Comparison of ENCODE assay signal across 8 mouse cellular contexts in the genomic region with DNA sequence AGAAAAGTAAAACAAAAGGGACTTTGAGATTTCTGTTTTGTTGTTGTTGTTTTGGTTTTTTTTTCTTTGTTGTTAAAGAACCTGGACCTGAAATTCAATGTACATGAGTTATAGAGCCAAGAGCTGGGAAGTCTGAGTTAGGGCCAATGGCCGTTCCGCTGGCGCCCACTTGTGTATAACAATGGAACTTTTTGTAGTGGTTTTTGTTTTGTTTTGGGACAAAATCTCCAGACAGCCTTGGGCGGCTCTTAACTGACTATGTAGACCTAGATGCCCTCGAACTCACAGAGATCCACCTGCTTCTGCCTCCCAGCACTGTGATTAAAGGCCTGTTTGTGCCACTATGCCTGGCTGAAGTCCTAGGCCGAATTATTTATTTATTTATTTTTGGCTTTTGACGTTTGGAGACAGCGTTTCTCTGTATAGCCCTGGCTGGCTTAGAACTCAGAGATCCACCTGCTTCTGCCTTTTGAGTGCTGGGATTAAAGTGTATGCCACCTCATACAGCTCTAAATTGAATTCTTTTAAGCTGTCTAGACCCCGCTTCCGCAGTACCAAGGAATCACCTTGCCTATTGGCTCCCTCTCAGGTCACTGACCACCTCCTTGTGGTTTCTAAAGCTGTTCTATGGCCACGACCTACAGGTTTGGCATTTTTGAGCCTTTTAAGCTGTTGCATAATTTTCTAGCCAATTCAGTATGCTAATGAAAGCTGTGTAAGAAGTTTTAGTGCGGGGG. TPM values are rescaled to one million over a fixed set of nuclear protein-coding genes. Genes with fewer than 3 reads are reported as not detected.
DNase-seq lines count a peak whose midpoint lies in the region; ATAC-seq lines count a peak whose summit lies in the region.

No protein-coding gene starts in this region.

- no peak overlapping the region for H3K4me3 ChIP-seq in embryonic facial prominence, embryonic 11.5 days (ENCODE audit: low read depth, low read length)

- intact Hi-C loops in heart, postnatal 10 days (cut with DNase I): loop anchor here (5.0 kb wide), 1 partner anchor 415 kb away; no protein-coding TSS in a partner anchor

- DNase-seq in adrenal gland, adult (ENCODE audit: inconsistent age in 2 of 2, low spot score in 1 of 2): peak; percentile 54 to 89
- no peak for DNase-seq in adrenal gland, adult 8-10 months
- DNase-seq in adrenal gland, adult 2 months: peak; percentile 66
- DNase-seq in embryonic facial prominence, embryonic 11.5 days (ENCODE audit: low spot score): peak; percentile 78
- peak; percentile 71 to 81 for DNase-seq in heart, postnatal 10 days
- DNase-seq in kidney, postnatal 4 days: peak; percentile 68 to 73
- DNase-seq in lung, postnatal 25 days (ENCODE audit: low spot score): peak; percentile 56
- DNase-seq in skeletal muscle tissue, adult 2 months (ENCODE audit: low read depth, low spot score): peak; percentile 30

- WGBS in embryonic facial prominence, embryonic 11.5 days: 43% methylated on average over 12 of the region's 12 CpGs

- no peak for ATAC-seq in embryonic facial prominence, embryonic 11.5 days (replicated peaks; ENCODE audit: insufficient number of reproducible peaks, low FRiP score, low TSS enrichment, low read depth)

- no peak overlapping the region for H3K9ac ChIP-seq in embryonic facial prominence, embryonic 11.5 days (replicated peaks; ENCODE audit: low read length)

- H3K4me1 ChIP-seq in embryonic facial prominence, embryonic 11.5 days (ENCODE audit: control insufficient read depth, insufficient read depth, low read length): no peaks in the 10 kb centered on the region

- H3K9me3 ChIP-seq in embryonic facial prominence, embryonic 11.5 days (replicated peaks; ENCODE audit: control insufficient read depth, low read length): no peaks in the 10 kb centered on the region

- no peaks in the 10 kb centered on the region for H3K27me3 ChIP-seq in embryonic facial prominence, embryonic 11.5 days (ENCODE audit: control insufficient read depth, insufficient read depth, low read length)

- no peaks in the 10 kb centered on the region for H3K36me3 ChIP-seq in embryonic facial prominence, embryonic 11.5 days (replicated peaks; ENCODE audit: control insufficient read depth, insufficient read depth, low read depth, low read length)

- H3K4me2 ChIP-seq in embryonic facial prominence, embryonic 11.5 days (ENCODE audit: low read depth, low read length): peak overlapping the region; percentile 32

- H3K27ac ChIP-seq in embryonic facial prominence, embryonic 11.5 days (replicated peaks; ENCODE audit: low read depth, low read length): no peak overlapping the region

RNA-seq across cellular contexts. Expression of a gene that starts 1.7 kb away (rescaled TPM):
- total RNA-seq in adrenal gland, adult 8-10 months (2022): 10 to 100 TPM in 3 of 4 experiments, 1 to 10 TPM in 1; 9.4 to 15.7 (median 12.3) TPM
- total RNA-seq in adrenal gland, adult 2 months (2021): 10 to 100 TPM in 1 of 2 experiments, 1 to 10 TPM in 1; 8.3 to 10.6 TPM
- 1.0 TPM in 2 replicates for polyA plus RNA-seq in adrenal gland, adult 2 months (2012; rRNA removed)
- polyA plus RNA-seq in embryonic facial prominence, embryonic 11.5 days (2014; fragmentation: Nextera tagmentation; extraction: Ambion mirVana): 8.7 and 9.3 TPM in 2 replicates
- 1 to 10 TPM; 7.4 to 9.6 TPM for total RNA-seq in heart, postnatal 10 days (2021)
